Mouse (Mus musculus): ENCODE results near the gene Cenpl. TPM values are rescaled to one million over a fixed set of nuclear protein-coding genes. Genes with fewer than 3 reads are reported as not detected.

Gene Cenpl
- polyA plus RNA-seq, 1 experiment from 2014 or later = 26.1 TPM

DNA sequence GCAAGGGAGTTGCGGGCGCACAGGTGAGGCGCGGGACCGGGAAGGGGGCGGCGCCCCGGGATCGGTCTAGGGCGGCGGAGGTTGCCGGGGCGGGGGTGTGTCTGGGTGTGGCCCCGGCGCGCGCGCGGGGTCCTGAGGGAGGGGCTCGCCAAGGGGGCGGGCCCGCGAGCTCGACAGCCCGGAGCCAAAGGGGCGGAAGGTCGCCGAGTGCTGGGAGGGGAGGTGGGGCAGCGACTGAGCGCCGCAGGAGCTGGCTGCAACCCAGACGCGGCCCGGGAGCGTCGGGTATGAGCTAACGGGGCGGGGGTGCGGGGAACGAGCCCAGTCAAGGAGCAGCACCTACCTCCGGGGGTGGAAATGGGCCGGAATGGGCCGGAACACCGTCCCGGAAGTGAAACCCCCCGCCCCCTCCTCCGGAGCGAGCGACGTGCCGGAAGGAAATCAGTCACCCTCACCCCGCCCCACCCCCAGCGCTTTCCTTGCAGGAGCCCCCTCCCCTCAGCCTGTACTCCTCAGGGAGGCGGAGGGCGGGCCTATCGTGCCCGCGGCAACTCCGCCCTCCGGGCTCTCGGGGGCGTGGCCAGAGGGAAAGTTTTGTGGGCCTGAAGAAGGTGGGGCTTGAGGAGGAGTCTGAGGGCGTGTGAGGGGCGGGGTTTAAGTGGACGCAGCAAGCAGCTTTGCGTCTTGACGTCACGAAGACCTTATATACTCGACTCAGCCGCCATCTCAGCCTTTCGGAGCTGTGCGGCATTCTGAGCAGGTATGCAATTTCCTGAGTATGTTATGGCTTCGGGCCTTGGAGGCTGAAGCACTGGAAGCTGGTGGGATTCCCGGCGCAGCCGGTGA lies 35.9 kb upstream of the Cenpl start, which contains the start of gene Zbtb37:
Gene Zbtb37 (minus strand): TSS at position 415 of the 846 bp plus-strand sequence.
- WGBS = under 1% methylated on average over 74 of the region's 76 CpGs
- Histone ChIP-seq H3K4me3 (ENCODE audit: low read length) (peak within 1 kb of the TSS; percentile 87), H3K4me1 (ENCODE audit: control insufficient read depth, insufficient read depth, low read length) (peaks cover 8% of the 10 kb centered on the region), H3K27ac (ENCODE audit: low read length) (peak within 1 kb of the TSS; percentile 97), H3K27me3 (replicated peaks; ENCODE audit: control insufficient read depth, insufficient read depth, low read length) (no peaks in the 10 kb centered on the region), H3K36me3 (ENCODE audit: control insufficient read depth, insufficient read depth, low read length) (peaks cover 11% of the 10 kb centered on the region; the same call in 1 of the 2 replicates), H3K4me2 (ENCODE audit: low read depth, low read length) (peak within 1 kb of the TSS; percentile 72), H3K9me3 (ENCODE audit: control insufficient read depth, low read length) (no peaks in the 10 kb centered on the region), H3K9ac (ENCODE audit: low read depth, low read length) (peak within 1 kb of the TSS; percentile 94)
- ATAC-seq = peak; percentile 89

DNA sequence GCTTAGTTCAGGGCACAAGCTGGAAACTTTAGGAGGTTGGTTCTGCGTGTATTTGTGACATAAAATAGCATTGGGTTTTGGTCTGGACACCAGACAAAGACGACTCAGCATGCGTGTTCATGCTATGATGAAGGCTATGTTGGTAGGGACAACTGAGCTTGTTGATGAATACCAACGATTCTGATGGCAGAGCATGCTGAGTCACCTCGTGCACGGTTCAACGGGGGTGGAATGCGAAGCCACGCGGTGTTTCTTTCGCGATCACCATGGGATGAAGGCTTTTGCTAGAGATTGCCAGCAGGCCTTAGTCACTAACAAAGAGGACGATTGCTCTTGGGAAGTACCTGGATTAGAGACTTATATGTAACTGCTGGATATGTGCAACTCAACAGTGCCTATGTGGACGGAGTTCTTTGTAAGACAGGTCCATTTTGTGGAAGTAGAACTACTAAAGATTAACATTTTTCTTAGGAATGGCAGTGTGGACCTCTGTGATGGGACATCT lies 35.2 kb upstream of the Cenpl start:
- peaks cover 8% of the 10 kb centered on the region for H3K4me1 ChIP-seq (ENCODE audit: control insufficient read depth, insufficient read depth, low read length)
- under 1% methylated on average over 14 of the region's 14 CpGs for WGBS
- peak overlapping the region; percentile 94 for H3K9ac ChIP-seq (ENCODE audit: low read depth, low read length)
- H3K27me3 ChIP-seq (replicated peaks; ENCODE audit: control insufficient read depth, insufficient read depth, low read length) = no peaks in the 10 kb centered on the region
- peak; percentile 14 for ATAC-seq
- H3K9me3 ChIP-seq (ENCODE audit: control insufficient read depth, low read length) = no peaks in the 10 kb centered on the region
- H3K27ac ChIP-seq (ENCODE audit: low read length) = peak overlapping the region; percentile 94
- H3K4me3 ChIP-seq (ENCODE audit: low read length) = peak overlapping the region; percentile 87
- H3K36me3 ChIP-seq (ENCODE audit: control insufficient read depth, insufficient read depth, low read length) = peaks cover 11% of the 10 kb centered on the region; the same call in 1 of the 2 replicates
- H3K4me2 ChIP-seq (ENCODE audit: low read depth, low read length) = peak overlapping the region; percentile 72

DNA sequence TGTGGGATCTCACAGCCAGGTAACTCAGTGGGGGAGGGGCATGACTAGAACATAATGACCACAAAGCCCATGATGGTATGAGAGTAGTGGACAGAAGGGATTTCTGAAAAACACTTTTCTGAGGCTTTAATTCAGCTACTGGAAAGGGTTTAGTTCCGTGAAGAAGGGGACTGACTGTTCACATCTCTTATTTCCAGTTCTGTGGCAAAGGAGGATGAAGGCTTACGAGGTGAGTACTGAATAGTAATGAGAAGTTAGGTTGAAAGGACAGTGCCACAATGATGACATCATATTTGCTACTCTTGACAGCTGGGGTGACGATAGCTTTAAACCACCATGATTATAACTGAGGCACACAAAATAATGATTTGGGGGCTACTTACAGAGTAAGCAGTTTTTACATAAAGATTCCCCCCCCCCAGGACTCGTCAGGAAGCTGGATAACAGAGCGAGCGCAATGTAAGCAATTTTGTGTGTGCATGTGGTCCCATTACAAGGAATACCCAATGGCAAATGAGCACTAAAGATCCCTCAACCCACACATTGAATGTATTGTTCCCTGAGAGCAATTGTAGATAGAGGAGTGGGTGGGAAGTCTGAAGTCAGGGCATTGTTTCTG lies 34.6 kb upstream of the Cenpl start:
- peak overlapping the region; percentile 94 for H3K27ac ChIP-seq (ENCODE audit: low read length)
- H3K9me3 ChIP-seq (ENCODE audit: control insufficient read depth, low read length) = no peaks in the 10 kb centered on the region
- peaks cover 11% of the 10 kb centered on the region; the same call in 1 of the 2 replicates for H3K36me3 ChIP-seq (ENCODE audit: control insufficient read depth, insufficient read depth, low read length)

DNA sequence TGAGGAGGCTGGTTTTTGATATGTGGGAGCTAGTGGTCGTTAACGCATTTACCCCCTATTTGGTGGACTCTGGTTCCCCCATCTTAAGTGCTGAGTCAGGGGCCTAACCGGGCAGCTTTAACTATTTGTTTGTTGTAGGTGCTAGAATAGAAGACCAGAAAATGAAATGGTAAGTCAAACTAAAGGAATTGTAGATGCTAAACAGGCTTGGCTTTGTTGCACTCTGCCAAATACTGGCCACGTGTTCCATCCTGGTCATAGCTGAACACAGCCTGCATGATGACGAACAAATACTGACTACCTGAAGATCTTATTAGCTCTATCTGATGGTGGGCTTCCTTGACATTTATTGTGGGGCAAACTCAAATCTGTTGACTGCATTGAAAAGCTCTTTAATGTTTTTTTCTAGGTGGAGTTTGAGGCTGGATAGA lies 34.1 kb upstream of the Cenpl start:
- Histone ChIP-seq H3K27me3 (replicated peaks; ENCODE audit: control insufficient read depth, insufficient read depth, low read length) (no peaks in the 10 kb centered on the region), H3K9ac (ENCODE audit: low read depth, low read length) (peak overlapping the region; percentile 94), H3K4me3 (ENCODE audit: low read length) (peak overlapping the region; percentile 87), H3K4me2 (ENCODE audit: low read depth, low read length) (peak overlapping the region; percentile 72), H3K9me3 (ENCODE audit: control insufficient read depth, low read length) (no peaks in the 10 kb centered on the region), H3K36me3 (ENCODE audit: control insufficient read depth, insufficient read depth, low read length) (peaks cover 11% of the 10 kb centered on the region; the same call in 1 of the 2 replicates), H3K27ac (ENCODE audit: low read length) (peak overlapping the region; percentile 94), H3K4me1 (ENCODE audit: control insufficient read depth, insufficient read depth, low read length) (peaks cover 8% of the 10 kb centered on the region)
- WGBS = 0% methylated on average over 5 of the region's 5 CpGs
- ATAC-seq = no peak

More for the DNA sequence above, 34.6 kb upstream of the Cenpl start:
- ATAC-seq = no peak
- peak overlapping the region; percentile 87 for H3K4me3 ChIP-seq (ENCODE audit: low read length)
- no peaks in the 10 kb centered on the region for H3K27me3 ChIP-seq (replicated peaks; ENCODE audit: control insufficient read depth, insufficient read depth, low read length)
- peak overlapping the region; percentile 72 for H3K4me2 ChIP-seq (ENCODE audit: low read depth, low read length)
- WGBS = 0% methylated on average over 6 of the region's 6 CpGs
- peak overlapping the region; percentile 94 for H3K9ac ChIP-seq (ENCODE audit: low read depth, low read length)
- H3K4me1 ChIP-seq (ENCODE audit: control insufficient read depth, insufficient read depth, low read length) = peaks cover 8% of the 10 kb centered on the region

DNA sequence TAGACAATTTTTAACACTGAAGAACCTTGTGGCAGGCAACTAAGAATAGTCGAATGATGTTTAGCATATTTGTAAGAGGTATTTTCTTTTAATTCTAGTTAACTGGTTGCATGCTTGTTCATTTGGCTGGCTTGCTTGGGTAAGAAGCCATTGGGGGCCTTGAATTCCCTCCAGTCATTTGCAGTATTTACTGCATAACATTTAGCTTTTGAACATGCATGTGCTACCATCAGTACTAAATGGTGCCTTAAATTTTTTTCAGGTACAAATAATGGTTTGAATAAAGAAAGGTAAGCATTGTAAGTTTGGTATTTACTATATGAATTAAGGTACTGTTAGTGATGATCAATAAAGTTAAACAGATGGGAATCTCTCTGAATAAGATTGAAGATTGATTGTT lies 33.5 kb upstream of the Cenpl start:
- no peaks in the 10 kb centered on the region for H3K27me3 ChIP-seq (replicated peaks; ENCODE audit: control insufficient read depth, insufficient read depth, low read length)
- 0% methylated on average over 1 of the region's 1 CpGs for WGBS
- no peak for ATAC-seq
- peak overlapping the region; percentile 87 for H3K4me3 ChIP-seq (ENCODE audit: low read length)
- H3K9me3 ChIP-seq (ENCODE audit: control insufficient read depth, low read length) = no peaks in the 10 kb centered on the region
- peak overlapping the region; percentile 94 for H3K9ac ChIP-seq (ENCODE audit: low read depth, low read length)
- H3K36me3 ChIP-seq (ENCODE audit: control insufficient read depth, insufficient read depth, low read length) = 0 out of 2 replicates have a peak, but pooled peaks cover 7% of the 10 kb centered on the region
- peak overlapping the region; percentile 72 for H3K4me2 ChIP-seq (ENCODE audit: low read depth, low read length)
- H3K27ac ChIP-seq (ENCODE audit: low read length) = 0 out of 2 replicates have a peak overlapping the region, but pooled peaks have one; percentile 94
- peaks cover 8% of the 10 kb centered on the region for H3K4me1 ChIP-seq (ENCODE audit: control insufficient read depth, insufficient read depth, low read length)

DNA sequence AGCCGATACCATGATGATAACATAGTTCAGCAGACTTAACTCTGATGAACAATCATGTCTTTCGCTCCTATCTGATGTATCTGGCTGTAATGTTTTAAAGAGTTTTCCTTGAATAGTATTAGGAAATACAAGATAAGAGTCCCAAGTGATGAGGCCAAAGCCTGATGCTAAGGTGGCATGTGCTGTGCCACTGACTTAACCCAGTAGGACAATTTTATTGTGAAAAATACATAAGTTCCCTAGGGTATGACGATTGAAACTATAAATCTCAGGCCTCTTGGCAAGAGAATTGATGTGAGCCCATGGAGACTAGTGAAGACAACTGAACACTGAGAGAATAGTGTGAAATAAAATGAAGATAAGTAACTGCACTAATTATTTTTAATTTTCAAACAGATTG lies 32.9 kb upstream of the Cenpl start:
- peak overlapping the region; percentile 41 for H3K4me3 ChIP-seq (ENCODE audit: low read length)
- peak overlapping the region; percentile 23; the same call in 1 of the 2 replicates for H3K27ac ChIP-seq (ENCODE audit: low read length)
- WGBS = 28% methylated on average over 3 of the region's 3 CpGs
- H3K36me3 ChIP-seq (ENCODE audit: control insufficient read depth, insufficient read depth, low read length) = 0 out of 2 replicates have a peak, but pooled peaks cover 6% of the 10 kb centered on the region
- H3K9ac ChIP-seq (ENCODE audit: low read depth, low read length) = peak overlapping the region; percentile 66
- H3K27me3 ChIP-seq (replicated peaks; ENCODE audit: control insufficient read depth, insufficient read depth, low read length) = no peaks in the 10 kb centered on the region
- H3K4me2 ChIP-seq (ENCODE audit: low read depth, low read length) = peak overlapping the region; percentile 48
- no peak for ATAC-seq
- H3K4me1 ChIP-seq (ENCODE audit: control insufficient read depth, insufficient read depth, low read length) = peaks cover 8% of the 10 kb centered on the region
- no peaks in the 10 kb centered on the region for H3K9me3 ChIP-seq (ENCODE audit: control insufficient read depth, low read length)

DNA sequence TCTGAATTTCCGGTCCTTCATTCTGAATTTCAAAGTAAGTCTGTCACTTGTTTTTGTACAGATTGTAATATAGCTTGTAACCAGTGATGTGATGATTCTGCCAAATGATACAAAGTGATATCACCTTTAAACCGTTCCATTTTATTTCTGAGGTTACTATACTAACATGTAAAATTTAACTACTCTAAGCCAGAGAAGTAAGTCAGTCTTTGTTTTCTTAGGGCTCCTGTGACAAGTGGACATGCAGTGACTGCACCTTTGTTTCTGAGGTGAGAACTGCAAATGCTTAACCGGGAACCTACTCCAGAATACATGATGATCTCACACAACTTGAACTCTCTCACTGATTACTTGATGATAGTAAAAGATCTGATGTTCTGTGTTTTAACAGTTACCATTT lies 32.5 kb upstream of the Cenpl start:
- Histone ChIP-seq H3K27ac (ENCODE audit: low read length) (no peak overlapping the region), H3K9ac (ENCODE audit: low read depth, low read length) (no peak overlapping the region)
- 42% methylated on average over 3 of the region's 3 CpGs for WGBS

DNA sequence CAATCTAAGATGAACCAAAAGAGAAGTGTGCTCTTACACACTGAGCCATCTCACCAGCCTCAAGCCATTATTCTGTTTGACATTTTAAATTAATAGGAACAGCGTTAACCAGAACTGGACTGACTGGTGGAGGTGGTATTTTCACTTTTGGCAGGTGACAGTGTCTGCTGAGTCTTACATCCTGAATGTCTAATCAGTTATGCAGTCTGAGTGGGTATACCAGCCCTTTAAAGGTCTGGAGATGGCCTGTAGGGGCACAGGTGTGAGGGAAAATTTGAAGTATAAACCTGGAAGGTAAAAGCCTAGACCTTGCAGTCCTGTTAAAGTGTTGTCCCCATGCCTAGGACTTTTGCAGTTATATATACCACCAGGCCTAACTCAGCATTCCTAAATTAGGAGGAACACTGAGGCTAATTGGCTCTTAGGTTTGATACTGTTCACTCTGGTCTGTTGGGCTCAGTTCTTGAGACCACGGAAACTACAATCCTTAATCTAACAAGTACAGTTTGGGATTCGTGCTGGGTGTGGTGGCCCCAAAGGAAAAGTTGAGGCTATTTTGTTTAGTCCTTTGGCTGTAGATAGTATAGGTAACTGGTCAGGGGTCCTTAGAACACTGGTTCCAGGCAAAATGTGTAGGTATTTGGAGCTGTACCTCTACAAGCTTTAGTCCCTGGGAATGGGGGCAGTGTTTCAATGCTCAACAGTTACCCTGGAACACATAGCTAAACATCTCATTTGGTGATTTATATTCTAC lies 31.4 kb upstream of the Cenpl start:
- H3K27ac ChIP-seq (ENCODE audit: low read length) = 0 out of 2 replicates have a peak overlapping the region, but pooled peaks have one; percentile 7
- no peak overlapping the region for H3K4me2 ChIP-seq (ENCODE audit: low read depth, low read length)
- no peak overlapping the region for H3K9ac ChIP-seq (ENCODE audit: low read depth, low read length)
- 0 out of 2 replicates have a peak, but pooled peaks cover 6% of the 10 kb centered on the region for H3K36me3 ChIP-seq (ENCODE audit: control insufficient read depth, insufficient read depth, low read length)
- no peaks in the 10 kb centered on the region for H3K9me3 ChIP-seq (ENCODE audit: control insufficient read depth, low read length)
- no peak overlapping the region for H3K4me3 ChIP-seq (ENCODE audit: low read length)
- H3K27me3 ChIP-seq (replicated peaks; ENCODE audit: control insufficient read depth, insufficient read depth, low read length) = no peaks in the 10 kb centered on the region
- peak; percentile 2 for ATAC-seq
- peaks cover 2% of the 10 kb centered on the region; the same call in 1 of the 2 replicates for H3K4me1 ChIP-seq (ENCODE audit: control insufficient read depth, insufficient read depth, low read length)
- WGBS = 18% methylated on average over 3 of the region's 3 CpGs

More for the DNA sequence above, 32.5 kb upstream of the Cenpl start:
- 0 out of 2 replicates have a peak, but pooled peaks cover 6% of the 10 kb centered on the region for H3K36me3 ChIP-seq (ENCODE audit: control insufficient read depth, insufficient read depth, low read length)
- peak overlapping the region; percentile 24; the same call in 1 of the 2 replicates for H3K4me3 ChIP-seq (ENCODE audit: low read length)
- no peak for ATAC-seq
- no peaks in the 10 kb centered on the region for H3K9me3 ChIP-seq (ENCODE audit: control insufficient read depth, low read length)
- no peaks in the 10 kb centered on the region for H3K27me3 ChIP-seq (replicated peaks; ENCODE audit: control insufficient read depth, insufficient read depth, low read length)
- peak overlapping the region; percentile 48 for H3K4me2 ChIP-seq (ENCODE audit: low read depth, low read length)
- H3K4me1 ChIP-seq (ENCODE audit: control insufficient read depth, insufficient read depth, low read length) = peaks cover 8% of the 10 kb centered on the region

Data from intestine, embryonic 16.5 days (tissue).